Mouse (Mus musculus): Measurements from ENCODE around the gene Mroh3. TPM values are rescaled to one million over a fixed set of nuclear protein-coding genes. Genes with fewer than 3 reads are reported as not detected.

Mroh3 gene
- polyA plus RNA-seq (2016; fragmentation: Nextera tagmentation; extraction: Ambion mirVana): 0.15 and 0.25 TPM in 2 replicates

DNA sequence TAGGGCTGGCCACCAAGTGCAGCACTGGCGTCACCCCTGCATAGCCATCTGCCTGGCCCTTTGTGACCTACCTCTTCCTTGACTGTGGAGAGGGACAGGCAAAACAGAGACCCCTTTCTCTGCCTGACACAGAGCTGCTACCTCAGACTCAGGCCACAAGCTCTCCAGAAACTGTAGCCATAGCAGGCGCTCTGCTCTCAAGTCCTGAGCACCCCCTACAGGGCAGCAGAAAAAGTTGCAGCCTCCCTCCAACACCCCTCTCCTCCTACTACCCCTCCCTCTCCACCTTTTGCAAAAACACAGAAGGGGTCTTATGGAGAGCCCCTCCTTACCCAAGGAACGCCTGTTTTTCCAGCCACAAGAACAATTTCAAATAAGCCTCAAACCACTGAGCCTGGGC, at the start of gene Mroh3:
Gene Mroh3 (minus strand): TSS at position 26 of the 400 bp plus-strand sequence.
- WGBS: 58% methylated on average over 3 of the region's 3 CpGs
- peaks cover 55% of the 10 kb centered on the region for H3K36me3 ChIP-seq
- DNase-seq (ENCODE audit: low spot score): no peak
- H3K27ac ChIP-seq: no peak within 1 kb of the TSS
- no peaks in the 10 kb centered on the region for H3K9me3 ChIP-seq (replicated peaks)
- H3K4me1 ChIP-seq: no peaks in the 10 kb centered on the region
- H3K4me3 ChIP-seq: no peak within 1 kb of the TSS
- no peaks in the 10 kb centered on the region for H3K27me3 ChIP-seq (ENCODE audit: low read depth, poor library complexity, severe bottlenecking)

- Histone ChIP-seq H3K9me3 (replicated peaks) (no peaks in the 10 kb centered on the region), H3K4me3 (peak within 1 kb of the TSS; percentile 66), H3K36me3 (no peaks in the 10 kb centered on the region), H3K27ac (peak within 1 kb of the TSS; percentile 75), H3K27me3 (ENCODE audit: low read depth, poor library complexity, severe bottlenecking) (peaks cover 80% of the 10 kb centered on the region), H3K4me1 (peaks cover 18% of the 10 kb centered on the region)
- 10% methylated on average over 28 of the region's 28 CpGs for WGBS
- DNase-seq (ENCODE audit: low spot score): no peak
These were observed 48.1 kb upstream of the Mroh3 start, which contains the start of gene Gpr25 for GRCm38 (mm10) chr1:136260635-136261238. Gene Gpr25 (minus strand): TSS chr1:136260873.

GRCm38 (mm10) chr1:136259893-136260634, 47.4 kb upstream of the Mroh3 start:
- peaks cover 87% of the 10 kb centered on the region for H3K27me3 ChIP-seq (ENCODE audit: low read depth, poor library complexity, severe bottlenecking)
- H3K36me3 ChIP-seq: no peaks in the 10 kb centered on the region
- H3K27ac ChIP-seq: peak overlapping the region; percentile 75
- peaks cover 25% of the 10 kb centered on the region for H3K4me1 ChIP-seq
- peak overlapping the region; percentile 66 for H3K4me3 ChIP-seq
- DNase-seq (ENCODE audit: low spot score): peak; percentile 73
- 2% methylated on average over 95 of the region's 95 CpGs for WGBS
- no peaks in the 10 kb centered on the region for H3K9me3 ChIP-seq (replicated peaks)

DNA sequence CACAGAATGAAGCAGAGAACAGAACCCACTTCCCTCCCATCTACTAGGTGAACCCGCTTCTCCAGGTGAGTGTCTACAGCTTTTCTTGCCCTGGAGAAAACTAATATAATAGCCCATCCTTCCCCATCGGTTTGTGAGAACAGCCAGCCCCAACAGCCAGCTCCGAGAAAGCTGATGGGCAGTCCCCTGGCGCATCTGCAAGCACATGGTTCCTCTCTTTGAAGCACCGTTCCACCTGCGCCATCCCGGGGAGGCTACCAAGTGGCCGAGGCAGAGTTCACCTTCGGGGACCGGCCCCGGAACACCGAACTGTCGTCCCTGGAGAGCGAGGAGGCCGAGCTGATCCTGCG, 46.9 kb upstream of the Mroh3 start:
- H3K27ac ChIP-seq: no peak overlapping the region
- no peaks in the 10 kb centered on the region for H3K36me3 ChIP-seq
- 3% methylated on average over 16 of the region's 16 CpGs for WGBS
- no peaks in the 10 kb centered on the region for H3K9me3 ChIP-seq (replicated peaks)
- peaks cover 27% of the 10 kb centered on the region for H3K4me1 ChIP-seq
- DNase-seq (ENCODE audit: low spot score): no peak
- H3K27me3 ChIP-seq (ENCODE audit: low read depth, poor library complexity, severe bottlenecking): peaks cover 89% of the 10 kb centered on the region
- peak overlapping the region; percentile 66 for H3K4me3 ChIP-seq

DNA sequence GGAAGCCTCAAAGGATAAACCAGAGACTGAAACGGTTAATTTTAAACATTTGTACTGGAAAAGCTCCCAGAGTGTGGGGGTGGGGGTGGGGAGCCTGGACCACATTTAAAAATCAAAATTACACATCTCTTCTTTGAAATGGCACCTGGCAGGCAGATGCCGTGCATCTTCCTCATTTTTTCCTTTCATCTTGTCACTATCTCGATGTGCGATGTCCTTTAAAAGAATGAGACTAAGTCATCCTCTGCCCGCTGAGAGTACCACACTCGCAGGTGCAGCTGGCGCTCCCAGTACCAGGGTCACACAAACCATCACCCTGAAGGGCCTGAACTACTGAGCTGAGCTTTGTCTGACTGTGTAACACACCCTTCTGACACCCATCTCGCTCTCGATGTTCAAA, 45.9 kb upstream of the Mroh3 start:
- Histone ChIP-seq H3K4me3 (no peak overlapping the region), H3K27ac (no peak overlapping the region), H3K9me3 (replicated peaks) (no peaks in the 10 kb centered on the region), H3K27me3 (ENCODE audit: low read depth, poor library complexity, severe bottlenecking) (peaks cover 86% of the 10 kb centered on the region), H3K36me3 (no peaks in the 10 kb centered on the region), H3K4me1 (peaks cover 27% of the 10 kb centered on the region)
- WGBS: 79% methylated on average over 9 of the region's 9 CpGs
- DNase-seq (ENCODE audit: low spot score): no peak

DNA sequence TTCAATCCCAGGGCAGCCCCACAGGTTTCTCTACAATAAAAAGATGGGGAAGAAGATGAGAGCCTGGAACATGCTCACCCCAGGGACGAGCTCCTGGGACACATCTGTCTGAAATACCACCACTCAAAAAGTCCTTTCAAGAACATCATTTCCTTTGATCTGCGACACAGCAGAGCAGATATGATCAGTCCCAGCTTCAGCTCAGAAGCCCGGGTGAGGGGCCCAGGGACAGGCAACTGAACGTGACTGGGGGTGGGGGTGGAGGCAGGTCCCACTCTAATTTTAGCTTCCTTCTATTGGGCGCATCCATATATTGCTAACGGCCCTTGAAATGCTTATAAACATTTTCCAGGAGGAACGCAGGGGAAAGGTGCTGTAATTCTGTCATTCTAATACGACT, 43.0 kb upstream of the Mroh3 start:
- 35% methylated on average over 8 of the region's 8 CpGs for WGBS

GRCm38 (mm10) chr1:136255174-136255573, 42.5 kb upstream of the Mroh3 start:
- Histone ChIP-seq H3K4me1 (peaks cover 19% of the 10 kb centered on the region), H3K27ac (no peak overlapping the region), H3K27me3 (ENCODE audit: low read depth, poor library complexity, severe bottlenecking) (peaks cover 53% of the 10 kb centered on the region), H3K4me3 (no peak overlapping the region), H3K9me3 (replicated peaks) (no peaks in the 10 kb centered on the region), H3K36me3 (no peaks in the 10 kb centered on the region)
- 35% methylated on average over 6 of the region's 6 CpGs for WGBS
- no peak for DNase-seq (ENCODE audit: low spot score)

More for the DNA sequence above, 43.0 kb upstream of the Mroh3 start:
- no peak overlapping the region for H3K27ac ChIP-seq
- no peaks in the 10 kb centered on the region for H3K36me3 ChIP-seq
- peaks cover 58% of the 10 kb centered on the region for H3K27me3 ChIP-seq (ENCODE audit: low read depth, poor library complexity, severe bottlenecking)
- no peaks in the 10 kb centered on the region for H3K9me3 ChIP-seq (replicated peaks)
- peaks cover 24% of the 10 kb centered on the region for H3K4me1 ChIP-seq
- H3K4me3 ChIP-seq: no peak overlapping the region
- DNase-seq (ENCODE audit: low spot score): no peak

DNA sequence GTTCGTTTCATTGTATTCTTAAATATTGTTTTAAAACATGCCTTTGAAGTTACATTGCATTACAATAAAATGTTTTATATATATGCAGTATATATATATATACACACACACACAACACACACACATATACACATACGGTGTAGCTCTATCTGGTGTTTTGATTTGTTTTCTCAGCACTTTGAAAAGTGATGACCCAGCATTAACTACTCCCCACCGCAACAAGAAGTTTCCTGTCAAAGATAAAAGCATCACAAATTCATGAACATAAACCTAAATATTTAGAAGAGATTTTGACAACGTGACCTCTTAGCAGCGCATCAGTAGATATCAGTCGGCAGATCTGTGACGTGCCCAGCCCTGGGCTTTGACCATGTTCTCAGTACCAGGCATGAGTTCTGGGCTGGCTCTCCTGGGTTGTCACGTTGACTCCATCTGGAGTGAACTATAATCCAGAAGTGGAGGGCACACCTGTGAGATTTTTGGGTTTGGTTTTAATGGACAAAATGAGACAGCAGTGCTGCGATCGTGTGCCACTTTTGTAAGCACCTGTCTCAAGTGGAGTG, 42.0 kb upstream of the Mroh3 start:
- Histone ChIP-seq H3K4me3 (no peak overlapping the region), H3K27me3 (ENCODE audit: low read depth, poor library complexity, severe bottlenecking) (peaks cover 47% of the 10 kb centered on the region), H3K36me3 (no peaks in the 10 kb centered on the region), H3K9me3 (replicated peaks) (no peaks in the 10 kb centered on the region), H3K27ac (no peak overlapping the region), H3K4me1 (peaks cover 13% of the 10 kb centered on the region)
- 88% methylated on average over 10 of the region's 10 CpGs for WGBS
- DNase-seq (ENCODE audit: low spot score): no peak

GRCm38 (mm10) chr1:136253472-136253871, 40.8 kb upstream of the Mroh3 start:
- Histone ChIP-seq H3K4me1 (peaks cover 12% of the 10 kb centered on the region), H3K4me3 (no peak overlapping the region), H3K36me3 (no peaks in the 10 kb centered on the region), H3K9me3 (replicated peaks) (no peaks in the 10 kb centered on the region), H3K27ac (no peak overlapping the region), H3K27me3 (ENCODE audit: low read depth, poor library complexity, severe bottlenecking) (peaks cover 36% of the 10 kb centered on the region)
- no peak for DNase-seq (ENCODE audit: low spot score)
- WGBS: 13% methylated on average over 2 of the region's 2 CpGs

DNA sequence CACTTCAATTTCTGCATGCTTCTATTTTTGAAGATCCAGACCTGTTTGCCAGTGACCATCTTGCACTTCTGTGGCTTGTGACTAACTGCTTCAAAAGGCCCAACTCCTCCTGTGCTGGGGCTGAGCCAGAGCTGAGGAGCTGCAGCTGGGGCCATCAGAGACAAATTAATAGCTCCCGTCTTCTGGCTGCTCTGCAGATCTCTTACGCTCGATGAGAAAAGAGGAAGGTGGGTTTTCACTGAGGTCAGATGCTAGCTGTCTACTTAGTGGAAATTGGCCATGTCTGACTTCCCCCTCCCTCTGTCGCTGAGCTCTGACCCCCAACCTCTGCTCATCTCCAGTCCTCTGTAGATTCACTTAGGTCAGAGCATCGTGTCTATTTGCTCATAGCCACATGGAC, 37.0 kb upstream of the Mroh3 start:
- H3K4me1 ChIP-seq: no peaks in the 10 kb centered on the region
- DNase-seq (ENCODE audit: low spot score): no peak
- 48% methylated on average over 5 of the region's 5 CpGs for WGBS
- no peaks in the 10 kb centered on the region for H3K36me3 ChIP-seq
- H3K4me3 ChIP-seq: no peak overlapping the region
- H3K27ac ChIP-seq: no peak overlapping the region
- no peaks in the 10 kb centered on the region for H3K9me3 ChIP-seq (replicated peaks)
- no peaks in the 10 kb centered on the region for H3K27me3 ChIP-seq (ENCODE audit: low read depth, poor library complexity, severe bottlenecking)

- H3K36me3 ChIP-seq: no peaks in the 10 kb centered on the region
- no peaks in the 10 kb centered on the region for H3K9me3 ChIP-seq (replicated peaks)
- 82% methylated on average over 5 of the region's 5 CpGs for WGBS
- H3K4me1 ChIP-seq: no peaks in the 10 kb centered on the region
- no peak overlapping the region for H3K4me3 ChIP-seq
- no peak overlapping the region for H3K27ac ChIP-seq
- H3K27me3 ChIP-seq (ENCODE audit: low read depth, poor library complexity, severe bottlenecking): no peaks in the 10 kb centered on the region
- DNase-seq (ENCODE audit: low spot score): no peak
These were observed 34.8 kb upstream of the Mroh3 start for GRCm38 (mm10) chr1:136247393-136247792.

GRCm38 (mm10) chr1:136244469-136244868, 31.8 kb upstream of the Mroh3 start:
- Histone ChIP-seq H3K4me3 (no peak overlapping the region), H3K27me3 (ENCODE audit: low read depth, poor library complexity, severe bottlenecking) (no peaks in the 10 kb centered on the region), H3K4me1 (no peaks in the 10 kb centered on the region), H3K9me3 (replicated peaks) (no peaks in the 10 kb centered on the region), H3K36me3 (no peaks in the 10 kb centered on the region), H3K27ac (no peak overlapping the region)
- 91% methylated on average over 5 of the region's 5 CpGs for WGBS
- no peak for DNase-seq (ENCODE audit: low spot score)

GRCm38 (mm10) chr1:136241801-136242200, 29.2 kb upstream of the Mroh3 start:
- Histone ChIP-seq H3K9me3 (replicated peaks) (no peaks in the 10 kb centered on the region), H3K4me1 (no peaks in the 10 kb centered on the region), H3K27me3 (ENCODE audit: low read depth, poor library complexity, severe bottlenecking) (no peaks in the 10 kb centered on the region), H3K4me3 (no peak overlapping the region), H3K27ac (no peak overlapping the region), H3K36me3 (no peaks in the 10 kb centered on the region)
- whole genome bisulfite sequencing: 89% methylated on average over 7 of the region's 7 CpGs
- DNase-seq (ENCODE audit: low spot score): no peak

All from limb, embryonic 10.5 days (tissue).